Mouse (Mus musculus): ENCODE measurements around the gene Cdkn2b. TPM values are rescaled to one million over a fixed set of nuclear protein-coding genes. Genes with fewer than 3 reads are reported as not detected.

Cdkn2b gene
- total and polyA plus RNA-seq, 3 experiments, result 1.9 to 2.5 TPM; not detected in 1

DNA sequence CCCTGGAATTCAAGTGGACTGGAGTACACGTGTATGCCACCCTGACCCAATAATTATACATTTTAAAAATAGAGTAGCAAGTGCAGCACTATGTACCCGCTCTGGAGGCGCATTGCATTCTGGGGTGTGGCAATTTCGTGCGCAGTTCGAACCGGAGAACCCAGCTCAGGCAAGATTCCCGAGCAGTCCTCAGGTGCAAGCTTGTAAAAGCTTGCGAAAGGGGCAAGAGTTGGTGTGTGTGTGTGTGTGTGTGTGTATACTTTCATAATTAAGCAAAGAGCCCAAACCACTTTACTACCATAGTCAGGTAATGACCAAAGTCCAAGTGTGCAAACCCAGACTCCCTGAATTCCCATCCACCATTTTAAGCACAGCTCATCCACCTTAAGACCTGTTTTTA is 37.3 kb downstream of the Cdkn2b start:
- DNase-seq (ENCODE audit: low read depth, low spot score), result no peak
- Histone ChIP-seq H3K27me3 (ENCODE audit: control insufficient read depth in 1 of 2, insufficient read depth in 2 of 2, low read length in 2 of 2) (no peaks in the 10 kb centered on the region), H3K36me3 (ENCODE audit: control insufficient read depth in 1 of 2, insufficient read depth in 2 of 2, low read length in 2 of 2) (0 out of 4 replicates have a peak, but pooled peaks cover 0 to 7% of the 10 kb centered on the region in 2 experiments), H3K4me3 (ENCODE audit: control insufficient read depth in 1 of 2, insufficient read depth in 1 of 2, low read depth in 2 of 2, low read length in 2 of 2) (no peak overlapping the region), H3K27ac (ENCODE audit: control insufficient read depth, low read depth, low read length) (no peak overlapping the region), H3K4me1 (ENCODE audit: control insufficient read depth in 1 of 2, insufficient read depth in 2 of 2, low read length in 2 of 2) (no peaks in the 10 kb centered on the region), H3K9me3 (replicated peaks; ENCODE audit: insufficient read depth, low read length) (no peaks in the 10 kb centered on the region), H3K79me2 (ENCODE audit: control insufficient read depth, insufficient read depth, low read length, poor library complexity) (no peaks in the 10 kb centered on the region), H3K9ac (ENCODE audit: control insufficient read depth, low read depth, low read length, poor library complexity, severe bottlenecking) (no peak overlapping the region)
- TF ChIP-seq TCF12 (IDR thresholded peaks at IDR 0.05; ENCODE audit: low read depth, low read length) (no peak), POLR2AphosphoS2 (IDR thresholded peaks at IDR 0.05; ENCODE audit: low read length) (no peak), HCFC1 (IDR thresholded peaks at IDR 0.05; ENCODE audit: low read depth, low read length) (no peak), GABPA (IDR thresholded peaks at IDR 0.05; ENCODE audit: low read depth, low read length) (no peak), ZKSCAN1 (IDR thresholded peaks at IDR 0.05; ENCODE audit: low read depth, low read length) (no peak), GATA1 (IDR thresholded peaks at IDR 0.05; ENCODE audit: low read depth, low read length) (no peak), RCOR1 (IDR thresholded peaks at IDR 0.05; ENCODE audit: low read depth, low read length) (no peak), MEF2A (IDR thresholded peaks at IDR 0.05; ENCODE audit: extremely low read depth, insufficient replicate concordance, low read depth, low read length, poor library complexity, severe bottlenecking) (no peak), JUND (IDR thresholded peaks at IDR 0.05; ENCODE audit: low read depth, low read length) (no peak), CHD1 (IDR thresholded peaks at IDR 0.05; ENCODE audit: low read depth, low read length) (no peak)

DNA sequence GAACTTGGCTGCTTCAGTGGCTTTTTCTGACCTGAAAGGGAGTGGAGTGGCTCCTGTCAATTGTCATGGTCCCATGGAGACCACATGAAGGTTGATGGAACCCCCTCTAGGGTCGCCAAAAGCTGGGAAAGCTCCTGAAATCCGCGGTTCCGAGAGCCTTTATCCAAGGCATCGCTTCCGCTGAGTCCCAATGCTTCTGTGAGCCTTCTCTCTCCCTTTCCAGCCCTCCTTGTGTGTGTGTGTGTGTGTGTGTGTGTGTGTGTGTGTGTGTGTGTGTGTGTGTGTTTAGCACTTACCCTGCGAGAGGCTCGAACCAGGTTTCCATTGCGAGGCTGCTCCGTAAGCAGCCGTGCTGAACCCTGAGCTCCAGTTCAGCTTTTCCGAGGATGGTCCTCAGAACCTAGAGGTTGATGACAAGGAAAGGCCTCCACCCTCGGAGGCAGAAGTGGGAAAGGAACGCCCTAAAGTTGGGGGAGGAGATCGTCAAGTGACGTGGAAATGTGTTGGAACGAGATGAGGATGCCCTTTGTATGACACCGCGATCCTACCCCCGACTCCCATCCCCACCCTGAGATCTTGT is 37.8 kb downstream of the Cdkn2b start:
- H3K9me3 ChIP-seq (replicated peaks; ENCODE audit: insufficient read depth, low read length), result no peaks in the 10 kb centered on the region
- TF ChIP-seq TCF12 (IDR thresholded peaks at IDR 0.05; ENCODE audit: low read depth, low read length) (no peak), MAZ (IDR thresholded peaks at IDR 0.05; ENCODE audit: low read depth, low read length) (no peak), CTCF (IDR thresholded peaks at IDR 0.05 in 2 of 3, conservative IDR thresholded peaks at IDR 0.05 in 1 of 3; ENCODE audit: control insufficient read depth in 1 of 3, insufficient read depth in 1 of 3, low read depth in 2 of 3, low read length in 3 of 3, poor library complexity in 1 of 3, severe bottlenecking in 1 of 3) (no peak), UBTF (IDR thresholded peaks at IDR 0.05; ENCODE audit: borderline replicate concordance, insufficient read depth, low read depth, low read length) (no peak), USF2 (IDR thresholded peaks at IDR 0.05; ENCODE audit: borderline replicate concordance in 1 of 2, insufficient read depth in 1 of 2, low read depth in 1 of 2, low read length in 2 of 2) (no peak), ELF1 (IDR thresholded peaks at IDR 0.05; ENCODE audit: low read depth, low read length) (no peak), HCFC1 (IDR thresholded peaks at IDR 0.05; ENCODE audit: low read depth, low read length) (no peak), JUND (IDR thresholded peaks at IDR 0.05; ENCODE audit: low read depth, low read length) (no peak), KAT2A (conservative IDR thresholded peaks at IDR 0.05; ENCODE audit: low read depth, low read length) (no peak), ZMIZ1 (IDR thresholded peaks at IDR 0.05; ENCODE audit: low read depth, low read length) (no peak), RAD21 (IDR thresholded peaks at IDR 0.05; ENCODE audit: low read depth, low read length) (no peak), NRF1 (IDR thresholded peaks at IDR 0.05; ENCODE audit: insufficient read depth, low read depth, low read length, poor library complexity, severe bottlenecking) (no peak), POLR2AphosphoS2 (IDR thresholded peaks at IDR 0.05; ENCODE audit: low read length) (no peak), MYB (IDR thresholded peaks at IDR 0.05; ENCODE audit: low read depth, low read length) (no peak)
- H3K4me1 ChIP-seq (ENCODE audit: control insufficient read depth in 1 of 2, insufficient read depth in 2 of 2, low read length in 2 of 2), result no peaks in the 10 kb centered on the region
- no peak overlapping the region for H3K27ac ChIP-seq (ENCODE audit: control insufficient read depth, low read depth, low read length)
- no peak overlapping the region for H3K4me3 ChIP-seq (ENCODE audit: control insufficient read depth in 1 of 2, insufficient read depth in 1 of 2, low read depth in 2 of 2, low read length in 2 of 2)
- no peak overlapping the region for H3K9ac ChIP-seq (ENCODE audit: control insufficient read depth, low read depth, low read length, poor library complexity, severe bottlenecking)
- no peaks in the 10 kb centered on the region for H3K79me2 ChIP-seq (ENCODE audit: control insufficient read depth, insufficient read depth, low read length, poor library complexity)
- DNase-seq (ENCODE audit: low read depth, low spot score), result no peak
- H3K36me3 ChIP-seq (ENCODE audit: control insufficient read depth in 1 of 2, insufficient read depth in 2 of 2, low read length in 2 of 2), result 0 out of 4 replicates have a peak, but pooled peaks cover 0 to 7% of the 10 kb centered on the region in 2 experiments
- no peaks in the 10 kb centered on the region for H3K27me3 ChIP-seq (ENCODE audit: control insufficient read depth in 1 of 2, insufficient read depth in 2 of 2, low read length in 2 of 2)

All from MEL (cell line).